Mouse (Mus musculus) limb, embryonic 11.5 days (tissue): ENCODE results near the gene Rcan2. TPM values are rescaled to one million over a fixed set of nuclear protein-coding genes. Genes with fewer than 3 reads are reported as not detected.

ENCODE experiments used
- ATAC-seq: fragments of 200-750 bp; cut with Nextera tagmentation; 2 replicates; pipeline ENCODE4 v1.8.0; 2017; ENCODE audit warnings: low read depth; ENCODE audit not compliant: insufficient number of reproducible peaks, low FRiP score, low TSS enrichment
- DNase-seq: peaks from one replicate; pipeline ENCODE4 v3.0.0-alpha.2; 2015; ENCODE audit warnings: low spot score
- H3K27ac ChIP-seq: fragments of 300-500 bp; sonication (generic); replicated peaks from 2 replicates; pipeline ENCODE4 v1.5.1; 2014; ENCODE audit warnings: low read depth, mild to moderate bottlenecking, low read length
- H3K27me3 ChIP-seq: fragments of 300-500 bp; sonication (generic); 2 replicates; pipeline ENCODE4 v1.6.1; 2014; ENCODE audit warnings: mild to moderate bottlenecking, low read length, mixed read lengths; ENCODE audit not compliant: control insufficient read depth, insufficient read depth
- H3K36me3 ChIP-seq: fragments of 300-500 bp; sonication (generic); 2 replicates; pipeline ENCODE4 v1.6.1; 2014; ENCODE audit warnings: mild to moderate bottlenecking, low read length, moderate library complexity, mixed read lengths; ENCODE audit not compliant: control insufficient read depth, insufficient read depth
- H3K4me1 ChIP-seq: fragments of 300-500 bp; sonication (generic); 2 replicates; pipeline ENCODE4 v1.6.1; 2014; ENCODE audit warnings: low read length, mixed read lengths; ENCODE audit not compliant: control insufficient read depth, insufficient read depth
- H3K4me2 ChIP-seq: fragments of 300-500 bp; sonication (generic); 2 replicates; pipeline ENCODE4 v1.6.1; 2014; ENCODE audit warnings: low read depth, mild to moderate bottlenecking, moderate library complexity; ENCODE audit not compliant: severe bottlenecking
- H3K4me3 ChIP-seq: fragments of 300-500 bp; sonication (generic); 2 replicates; pipeline ENCODE4 v1.5.1; 2014; ENCODE audit warnings: low read depth, low read length
- H3K9ac ChIP-seq: fragments of 300-500 bp; sonication (generic); 2 replicates; pipeline ENCODE4 v1.6.1; 2014; ENCODE audit warnings: mild to moderate bottlenecking, low read length
- H3K9me3 ChIP-seq: fragments of 300-500 bp; sonication (generic); 2 replicates; pipeline ENCODE4 v1.6.1; 2016; ENCODE audit warnings: low read length; ENCODE audit not compliant: control insufficient read depth
- WGBS: fragments of 180-500 bp; shearing (Covaris S2); extraction: QIAGEN DNeasy Blood & Tissue Kit; methylation state at CpG from one replicate; pipeline ENCODE4 v1.1.7; 2014; 5-methylcytosine and 5-hydroxymethylcytosine counted together
- polyA plus RNA-seq: library from polyadenylated mRNA; unstranded; fragments of >200 nt; fragmentation: Nextera tagmentation; extraction: Ambion mirVana; gene quantifications from 2 replicates; pipeline ENCODE4 v1.2.1, GENCODE M21; 2014

Gene Rcan2
- polyA plus RNA-seq, 1 experiment from 2014 or later: 1.7 TPM

- Histone ChIP-seq H3K27ac (no peak overlapping the region), H3K4me2 (no peak overlapping the region), H3K4me1 (no peaks in the 10 kb centered on the region), H3K9me3 (no peaks in the 10 kb centered on the region), H3K9ac (no peak overlapping the region), H3K27me3 (no peaks in the 10 kb centered on the region), H3K36me3 (no peaks in the 10 kb centered on the region), H3K4me3 (no peak overlapping the region)
- 59% methylated on average over 2 of the region's 2 CpGs for WGBS
- ATAC-seq: no peak
- DNase-seq: no peak
Measured at GRCm38 (mm10) chr17:43877425-43877824, 76.3 kb downstream of the Rcan2 start.

GRCm38 (mm10) chr17:43883016-43883415 lies 81.9 kb downstream of the Rcan2 start:
- 20% methylated on average over 1 of the region's 1 CpGs for WGBS
- no peaks in the 10 kb centered on the region for H3K9me3 ChIP-seq
- no peaks in the 10 kb centered on the region for H3K4me1 ChIP-seq
- H3K27ac ChIP-seq: no peak overlapping the region
- no peak for DNase-seq
- no peak overlapping the region for H3K4me3 ChIP-seq
- ATAC-seq: no peak
- H3K4me2 ChIP-seq: no peak overlapping the region
- H3K9ac ChIP-seq: no peak overlapping the region
- no peaks in the 10 kb centered on the region for H3K36me3 ChIP-seq
- no peaks in the 10 kb centered on the region for H3K27me3 ChIP-seq

- Histone ChIP-seq H3K4me1 (no peaks in the 10 kb centered on the region), H3K4me2 (no peak overlapping the region), H3K4me3 (no peak overlapping the region), H3K9me3 (no peaks in the 10 kb centered on the region), H3K36me3 (no peaks in the 10 kb centered on the region), H3K9ac (no peak overlapping the region), H3K27ac (no peak overlapping the region), H3K27me3 (no peaks in the 10 kb centered on the region)
- DNase-seq (no peak), ATAC-seq (no peak)
- 68% methylated on average over 7 of the region's 7 CpGs for WGBS
Measured at GRCm38 (mm10) chr17:43886262-43886661, 85.1 kb downstream of the Rcan2 start.

- DNase-seq (no peak), ATAC-seq (no peak)
- H3K4me1 ChIP-seq: no peaks in the 10 kb centered on the region
- H3K36me3 ChIP-seq: no peaks in the 10 kb centered on the region
- no peak overlapping the region for H3K4me2 ChIP-seq
- H3K9me3 ChIP-seq: no peaks in the 10 kb centered on the region
- 83% methylated on average over 7 of the region's 7 CpGs for WGBS
- no peak overlapping the region for H3K4me3 ChIP-seq
- no peak overlapping the region for H3K27ac ChIP-seq
- H3K27me3 ChIP-seq: no peaks in the 10 kb centered on the region
- no peak overlapping the region for H3K9ac ChIP-seq
Measured at GRCm38 (mm10) chr17:43887931-43888330, 86.8 kb downstream of the Rcan2 start.

GRCm38 (mm10) chr17:43897346-43897745 lies 96.2 kb downstream of the Rcan2 start:
- ATAC-seq: no peak
- no peak overlapping the region for H3K4me3 ChIP-seq
- H3K4me2 ChIP-seq: no peak overlapping the region
- no peaks in the 10 kb centered on the region for H3K4me1 ChIP-seq
- no peak for DNase-seq
- H3K27me3 ChIP-seq: no peaks in the 10 kb centered on the region
- H3K27ac ChIP-seq: no peak overlapping the region
- H3K9ac ChIP-seq: no peak overlapping the region
- H3K9me3 ChIP-seq: no peaks in the 10 kb centered on the region
- no peaks in the 10 kb centered on the region for H3K36me3 ChIP-seq
- WGBS: 87% methylated on average over 4 of the region's 4 CpGs

- Histone ChIP-seq H3K4me3 (no peak overlapping the region), H3K9me3 (no peaks in the 10 kb centered on the region), H3K4me1 (no peaks in the 10 kb centered on the region), H3K27ac (no peak overlapping the region), H3K36me3 (no peaks in the 10 kb centered on the region), H3K9ac (no peak overlapping the region), H3K27me3 (no peaks in the 10 kb centered on the region), H3K4me2 (no peak overlapping the region)
- 86% methylated on average over 4 of the region's 4 CpGs for WGBS
- ATAC-seq (no peak), DNase-seq (no peak)
Measured at GRCm38 (mm10) chr17:43899405-43900092, 98.4 kb downstream of the Rcan2 start.

GRCm38 (mm10) chr17:43900133-43900532 lies 99.0 kb downstream of the Rcan2 start:
- no peaks in the 10 kb centered on the region for H3K9me3 ChIP-seq
- DNase-seq: no peak
- no peak overlapping the region for H3K27ac ChIP-seq
- no peaks in the 10 kb centered on the region for H3K27me3 ChIP-seq
- no peaks in the 10 kb centered on the region for H3K36me3 ChIP-seq
- H3K4me2 ChIP-seq: no peak overlapping the region
- H3K4me3 ChIP-seq: no peak overlapping the region
- ATAC-seq: no peak
- WGBS: 78% methylated on average over 1 of the region's 1 CpGs
- H3K9ac ChIP-seq: no peak overlapping the region
- H3K4me1 ChIP-seq: no peaks in the 10 kb centered on the region

- H3K4me2 ChIP-seq: no peak overlapping the region
- no peak for DNase-seq
- no peak for ATAC-seq
- no peak overlapping the region for H3K27ac ChIP-seq
- H3K4me3 ChIP-seq: no peak overlapping the region
- H3K4me1 ChIP-seq: no peaks in the 10 kb centered on the region
- H3K9ac ChIP-seq: no peak overlapping the region
- H3K27me3 ChIP-seq: no peaks in the 10 kb centered on the region
- H3K36me3 ChIP-seq: no peaks in the 10 kb centered on the region
- WGBS: 95% methylated on average over 3 of the region's 3 CpGs
- H3K9me3 ChIP-seq: no peaks in the 10 kb centered on the region
Measured at GRCm38 (mm10) chr17:43901474-43901873, 100.3 kb downstream of the Rcan2 start.
